Mouse (Mus musculus): ENCODE results near the gene Tecpr1.

Gene Tecpr1

GRCm38 (mm10) chr5:144223503-144223862 lies at the start of gene Tecpr1:
TSS of gene Tecpr1 (minus strand) at chr5:144223615.
- peak; percentile 92 for DNase-seq

DNA sequence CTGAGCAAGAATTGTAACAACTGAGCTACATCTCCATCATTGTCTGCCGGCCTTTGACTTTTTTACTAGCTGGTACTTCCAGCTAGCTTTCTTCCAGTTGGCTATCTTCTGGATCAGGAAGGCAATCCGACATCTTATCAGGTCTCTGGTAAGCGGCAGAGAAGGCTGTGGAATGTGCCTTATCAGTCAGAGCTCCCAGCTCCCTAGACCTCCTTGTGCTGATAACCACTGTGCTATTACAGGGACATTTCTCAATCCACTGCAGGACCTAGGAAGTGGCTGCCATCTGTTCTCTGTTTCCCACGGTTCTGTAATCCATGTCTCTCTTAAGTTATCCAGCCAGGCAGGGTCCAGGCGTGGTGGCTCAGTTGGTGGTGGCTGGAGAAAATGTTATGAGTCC lies 48.4 kb upstream of the Tecpr1 start:
- no peak for DNase-seq

GRCm38 (mm10) chr5:144271118-144271517 lies 47.7 kb upstream of the Tecpr1 start:
- DNase-seq: no peak

DNA sequence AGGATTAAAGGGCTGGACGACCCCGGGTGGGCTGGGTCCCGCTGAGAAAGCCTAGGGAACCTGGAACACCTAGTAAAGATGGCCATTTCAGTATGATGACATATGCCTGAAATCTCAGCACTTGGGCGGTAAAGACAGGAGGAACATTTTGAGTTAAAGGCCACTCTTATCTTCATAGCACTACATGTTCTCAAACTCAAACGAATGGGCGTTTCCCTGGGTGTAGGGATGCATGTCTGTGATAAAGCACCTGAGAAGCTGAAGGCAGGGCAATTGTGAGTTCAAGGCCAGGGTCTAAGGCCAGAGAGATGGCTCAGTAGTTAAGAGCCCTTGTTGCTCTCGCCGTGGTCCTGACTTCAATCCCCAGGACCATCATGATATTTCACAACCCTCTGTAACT lies 47.0 kb upstream of the Tecpr1 start:
- DNase-seq: no peak

- DNase-seq: no peak
Observed at GRCm38 (mm10) chr5:144269926-144270325, 46.5 kb upstream of the Tecpr1 start.

GRCm38 (mm10) chr5:144267535-144268241 lies 44.3 kb upstream of the Tecpr1 start:
- peak; percentile 65 for DNase-seq

- DNase-seq: no peak
Observed at GRCm38 (mm10) chr5:144263496-144263895, 40.1 kb upstream of the Tecpr1 start.

- no peak for DNase-seq
Observed at GRCm38 (mm10) chr5:144263082-144263481, 39.7 kb upstream of the Tecpr1 start.

- no peak for DNase-seq
Observed at GRCm38 (mm10) chr5:144261829-144262228, 38.4 kb upstream of the Tecpr1 start.

GRCm38 (mm10) chr5:144261309-144261708 lies 37.9 kb upstream of the Tecpr1 start:
- no peak for DNase-seq

DNA sequence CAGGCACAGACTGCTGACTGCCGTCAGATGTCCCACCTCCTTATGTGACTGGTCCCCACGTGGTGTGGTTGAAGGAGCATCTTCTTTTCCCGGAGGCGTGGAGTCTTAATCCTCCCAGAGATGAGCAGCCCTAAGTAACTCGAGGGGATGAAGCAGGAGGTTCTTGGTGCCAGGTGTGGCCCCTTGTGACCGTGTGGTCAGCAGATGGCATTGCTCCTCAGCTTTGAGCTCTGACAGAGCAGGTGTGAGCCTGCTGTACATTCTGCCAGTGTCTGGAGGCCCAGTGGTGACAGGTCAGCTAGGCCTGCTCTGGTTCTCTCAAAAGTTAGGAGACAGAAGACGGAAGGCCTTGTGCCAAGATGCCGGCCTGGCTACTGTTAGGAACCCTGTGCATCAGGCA lies 37.0 kb upstream of the Tecpr1 start:
- no peak for DNase-seq

GRCm38 (mm10) chr5:144259228-144259627 lies 35.8 kb upstream of the Tecpr1 start:
- no peak for DNase-seq

DNA sequence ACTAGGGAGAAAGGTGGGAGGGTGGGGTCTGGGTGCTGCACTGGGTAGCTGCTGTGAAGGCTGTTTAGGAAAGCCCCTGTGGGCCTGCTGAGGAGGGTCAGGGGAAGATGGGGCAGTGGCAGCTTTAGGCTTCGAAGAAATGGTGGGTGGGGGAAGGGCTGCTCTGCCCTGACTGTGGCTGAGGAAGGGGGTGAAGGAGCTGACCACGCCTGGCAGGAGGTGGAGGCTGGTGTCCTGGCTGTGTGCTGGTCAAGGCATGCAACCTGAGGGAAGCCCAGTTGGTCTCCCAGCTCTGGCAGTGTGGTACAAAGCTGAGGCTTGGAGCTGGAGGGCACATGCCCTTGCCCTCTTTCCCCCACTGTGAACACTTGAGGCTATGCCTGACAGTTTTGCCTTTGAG lies 35.3 kb upstream of the Tecpr1 start:
- DNase-seq: no peak

DNA sequence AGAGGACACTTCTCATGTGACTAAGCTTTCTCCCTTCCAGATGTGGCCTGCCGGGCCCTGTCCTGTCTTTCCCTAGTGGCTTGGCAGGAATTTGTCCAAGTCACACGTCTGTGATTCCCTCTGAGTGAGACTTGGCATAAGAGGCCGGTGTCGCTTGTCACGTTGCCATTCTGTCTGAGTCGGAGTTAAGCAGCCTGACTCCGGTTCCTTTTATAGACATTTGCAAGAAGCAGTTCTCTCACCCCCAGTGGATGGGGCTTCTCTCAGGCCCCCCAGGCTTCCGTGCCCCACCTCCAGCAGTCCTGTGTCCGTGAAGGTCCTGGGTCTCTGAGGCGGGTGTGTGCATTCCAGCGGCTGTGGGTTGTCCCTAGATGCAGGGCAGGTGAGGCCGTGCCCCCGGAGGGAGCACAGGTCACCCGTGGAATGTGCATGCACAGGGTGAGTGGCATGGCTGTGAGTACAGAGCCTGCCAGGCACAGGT lies 34.8 kb upstream of the Tecpr1 start:
- DNase-seq: peak; percentile 44

DNA sequence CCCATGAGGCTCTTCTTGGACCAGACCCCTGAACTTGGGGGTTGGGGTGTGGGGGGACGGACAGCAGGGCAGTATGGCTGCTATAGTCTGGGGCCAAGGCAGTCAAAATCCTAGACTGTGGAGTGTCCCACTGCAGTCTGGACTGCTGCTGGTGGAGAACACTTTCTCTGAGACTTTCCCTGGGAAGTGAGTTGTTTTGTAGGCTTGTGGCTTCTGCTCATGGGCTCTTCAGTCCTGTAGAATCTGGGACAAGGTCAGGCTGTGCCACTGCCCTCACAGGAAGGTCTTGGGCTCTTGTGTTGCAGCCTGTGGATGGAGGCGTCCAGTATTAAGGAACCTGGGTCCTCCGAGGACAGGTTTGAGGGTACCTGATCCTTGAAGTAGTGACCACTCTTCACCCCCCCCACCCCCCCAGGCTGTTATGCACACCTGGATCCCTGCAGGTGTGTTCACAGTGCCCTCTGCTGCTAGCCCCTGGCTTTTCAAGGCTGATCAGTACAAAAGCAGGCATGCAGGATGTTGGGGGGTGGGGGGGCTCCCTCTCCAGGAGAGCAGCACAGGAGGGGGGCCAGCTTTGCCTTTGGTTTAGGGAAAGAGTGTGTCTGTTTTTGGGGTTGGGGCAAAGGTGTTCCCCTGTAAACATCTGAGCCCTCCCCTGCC lies 34.2 kb upstream of the Tecpr1 start:
- DNase-seq: no peak

GRCm38 (mm10) chr5:144256888-144257287 lies 33.5 kb upstream of the Tecpr1 start:
- DNase-seq: no peak

- no peak for DNase-seq
Observed at GRCm38 (mm10) chr5:144256541-144256870, 33.1 kb upstream of the Tecpr1 start.

DNA sequence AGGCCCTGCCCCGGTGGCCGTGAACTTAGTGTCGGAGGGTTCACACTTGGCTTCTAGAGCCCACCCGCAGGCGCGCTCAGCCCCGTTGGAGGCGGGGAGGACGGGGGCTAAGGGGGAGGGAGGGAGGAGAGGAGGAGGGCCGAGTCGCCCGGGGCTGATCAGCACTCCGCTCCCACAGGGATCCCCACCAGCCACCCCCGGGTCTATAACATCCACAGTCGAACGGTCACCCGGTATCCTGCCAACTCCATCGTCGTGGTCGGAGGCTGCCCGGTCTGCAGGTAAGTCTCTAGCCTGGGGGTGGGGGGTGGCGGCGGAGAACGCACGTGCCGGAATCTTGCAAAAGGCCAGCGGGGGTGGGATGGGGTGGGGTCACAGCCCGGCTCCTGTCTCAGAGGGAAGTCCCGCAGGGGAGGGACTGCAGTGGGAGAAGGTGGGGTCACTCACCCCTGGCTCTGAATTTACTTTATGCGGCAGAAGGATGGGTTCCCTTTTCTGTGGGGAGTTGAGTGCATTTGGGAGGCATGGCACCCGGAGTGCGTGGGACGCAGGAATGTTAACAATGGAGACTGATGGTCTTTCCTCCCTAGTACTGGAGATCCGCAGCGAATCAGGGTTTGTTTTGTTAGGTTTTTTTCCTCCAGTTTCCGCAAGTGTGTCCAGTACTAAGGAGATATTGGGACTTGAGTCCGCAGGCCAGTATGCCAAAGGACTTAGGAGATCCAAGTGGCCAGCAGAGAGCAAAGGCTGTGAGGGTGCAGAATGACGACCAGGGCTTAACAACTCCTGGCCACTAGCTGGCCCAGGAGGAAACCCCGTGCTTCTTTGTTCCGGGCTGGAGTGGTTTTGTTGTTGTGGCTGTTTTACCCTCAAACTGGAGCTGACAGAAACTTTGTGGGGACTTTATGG lies 32.5 kb upstream of the Tecpr1 start:
- peak; percentile 57 for DNase-seq

- DNase-seq: peak; percentile 79
Observed at GRCm38 (mm10) chr5:144254811-144255631, 31.6 kb upstream of the Tecpr1 start.

DNA sequence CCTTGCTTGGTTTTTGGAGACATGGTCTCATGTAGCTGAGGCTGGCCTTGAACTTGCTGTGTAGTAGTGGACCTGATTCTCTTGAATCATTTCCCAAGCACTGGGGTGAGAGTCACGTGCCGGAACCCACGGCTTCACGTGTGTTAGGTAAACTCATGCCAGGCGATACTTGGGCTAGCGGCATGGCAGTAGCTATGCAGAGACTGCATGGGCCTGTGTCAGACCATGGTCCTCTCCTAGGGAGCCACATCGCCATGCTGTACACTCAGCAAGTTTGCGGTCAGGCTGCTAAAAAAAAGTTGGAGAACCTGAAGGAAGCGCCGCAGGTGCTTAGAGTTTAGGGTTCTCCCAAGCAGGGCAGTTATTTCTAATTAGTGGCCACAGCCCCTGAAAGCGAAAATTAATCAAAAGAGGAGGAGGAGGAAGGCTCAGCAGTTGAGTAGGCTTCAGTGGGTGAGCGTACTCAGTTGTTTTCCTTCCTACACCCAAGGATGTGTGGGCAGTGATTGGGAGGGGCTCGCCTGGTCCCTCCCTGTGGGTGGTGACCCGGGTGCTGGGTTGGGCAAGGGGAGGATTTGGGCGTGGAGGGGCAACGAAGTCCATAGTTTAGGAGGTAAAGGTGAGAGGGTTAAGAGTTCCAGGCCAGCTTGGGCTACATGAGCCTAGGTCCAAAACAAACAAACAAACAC lies 30.9 kb upstream of the Tecpr1 start:
- DNase-seq: no peak

- DNase-seq: no peak
Observed at GRCm38 (mm10) chr5:144253212-144253611, 29.8 kb upstream of the Tecpr1 start.
